8 mouse cellular contexts compared by ENCODE assay signal in genomic region chr16:43549425-43550089, GRCm38 (mm10).
DNase-seq lines count a peak whose midpoint lies in the region; ATAC-seq and TF ChIP-seq lines count a peak whose summit lies in the region.

No protein-coding gene starts in this region.

- no peaks in the 10 kb centered on the region for H3K27me3 ChIP-seq in heart, embryonic 12.5 days (replicated peaks)
- no peaks in the 10 kb centered on the region for H3K27me3 ChIP-seq in heart, embryonic 15.5 days

- no peak overlapping the region for H3K4me2 ChIP-seq in heart, embryonic 12.5 days
- no peak overlapping the region for H3K4me2 ChIP-seq in heart, embryonic 15.5 days

- no peak for TF ChIP-seq CTCF in brain, embryonic 14.5 days (IDR thresholded peaks at IDR 0.05; ENCODE audit: borderline replicate concordance, extremely low read depth, insufficient read depth, insufficient read length)

- ATAC-seq in heart, embryonic 12.5 days (ENCODE audit: insufficient number of reproducible peaks, low FRiP score), result no peak
- no peak; the same call in 1 of the 2 replicates for ATAC-seq in heart, embryonic 15.5 days (replicated peaks; ENCODE audit: insufficient number of reproducible peaks, insufficient read depth, low FRiP score, low read depth)

- DNase-seq in heart, postnatal 36 days, result no peak
- peak; percentile 37 for DNase-seq in brain, embryonic 14.5 days (ENCODE audit: low read depth)
- peak; percentile 32 to 40 for DNase-seq in kidney, postnatal 36 days
- no peak for DNase-seq in layer of hippocampus, adult 18-20 months (ENCODE audit: low spot score in 2 of 2)
- no peak for DNase-seq in lung, postnatal 14 days
- no peak for DNase-seq in right cerebral cortex, adult 2 months (ENCODE audit: low spot score in 2 of 2)

- intact Hi-C loops in heart, postnatal 36 days (cut with DNase I), result no loop called here

- peak overlapping the region; percentile 48; the same call in 1 of the 2 replicates for H3K27ac ChIP-seq in heart, embryonic 12.5 days (ENCODE audit: poor library complexity, severe bottlenecking)
- peak overlapping the region; percentile 53 for H3K27ac ChIP-seq in heart, embryonic 15.5 days

- TF ChIP-seq POLR2A in brain, embryonic 14.5 days (IDR thresholded peaks at IDR 0.05; ENCODE audit: borderline replicate concordance, extremely low read depth, insufficient read depth, insufficient read length, poor library complexity, severe bottlenecking), result no peak

- no peaks in the 10 kb centered on the region for H3K9me3 ChIP-seq in heart, embryonic 12.5 days (replicated peaks)
- H3K9me3 ChIP-seq in heart, embryonic 15.5 days (replicated peaks), result no peaks in the 10 kb centered on the region

- H3K4me3 ChIP-seq in heart, embryonic 12.5 days, result no peak overlapping the region
- no peak overlapping the region for H3K4me3 ChIP-seq in heart, embryonic 15.5 days

- WGBS in heart, embryonic 12.5 days, result 44% methylated on average over 9 of the region's 9 CpGs
- WGBS in heart, embryonic 15.5 days, result 43% methylated on average over 9 of the region's 9 CpGs

- no peak overlapping the region for H3K9ac ChIP-seq in heart, embryonic 12.5 days
- no peak overlapping the region for H3K9ac ChIP-seq in heart, embryonic 15.5 days

- no peaks in the 10 kb centered on the region for H3K36me3 ChIP-seq in heart, embryonic 12.5 days
- no peaks in the 10 kb centered on the region for H3K36me3 ChIP-seq in heart, embryonic 15.5 days

- H3K4me1 ChIP-seq in heart, embryonic 12.5 days (replicated peaks), result peaks cover 53% of the 10 kb centered on the region
- peaks cover 39% of the 10 kb centered on the region for H3K4me1 ChIP-seq in heart, embryonic 15.5 days (replicated peaks)

Comparison
In these comparisons a context has a peak if more than half of its experiments do, and no peak if none do; other contexts are left out.
1. DNase-seq: peak in brain, embryonic 14.5 days (single experiment) and kidney, postnatal 36 days (2 of 2); none in heart, postnatal 36 days (0 of 2), layer of hippocampus, adult 18-20 months (0 of 2), lung, postnatal 14 days (single experiment) and right cerebral cortex, adult 2 months (0 of 2).